Mouse (Mus musculus) C2C12 (cell line): Measurements from ENCODE around the gene Mical2.

ENCODE experiments used
- CEBPB ChIP-seq: IDR thresholded peaks from one replicate; pipeline ENCODE4 v1.6.1; 2011; ENCODE audit warnings: low read depth, mild to moderate bottlenecking, control low read depth, moderate library complexity
- CTCF ChIP-seq: IDR thresholded peaks from one replicate; pipeline ENCODE4 v1.5.1; 2011; ENCODE audit not compliant: control insufficient read depth, insufficient read depth, insufficient read length
- FOSL1 ChIP-seq: IDR thresholded peaks from one replicate; pipeline ENCODE4 v1.8.0; 2011; ENCODE audit warnings: mild to moderate bottlenecking, low read length; ENCODE audit not compliant: poor library complexity, insufficient read depth, severe bottlenecking
- MAX ChIP-seq: IDR thresholded peaks from one replicate; pipeline ENCODE4 v1.6.1; 2011; ENCODE audit warnings: mild to moderate bottlenecking, control low read depth
- MYOD1 ChIP-seq: IDR thresholded peaks from one replicate; pipeline ENCODE4 v1.6.1; 2011; ENCODE audit warnings: low read depth; ENCODE audit not compliant: control insufficient read depth, insufficient read length
- MYOG ChIP-seq: IDR thresholded peaks from one replicate; pipeline ENCODE4 v1.6.1; 2011; ENCODE audit not compliant: control insufficient read depth, insufficient read length; ENCODE audit errors: extremely low read depth
- USF1 ChIP-seq: IDR thresholded peaks from one replicate; pipeline ENCODE4 v1.6.1; 2011; ENCODE audit warnings: low read depth, mild to moderate bottlenecking, control low read depth, moderate library complexity

- TF ChIP-seq MYOG (no peak), CTCF (no peak), MAX (no peak), USF1 (no peak), MYOD1 (no peak), CEBPB (no peak), FOSL1 (no peak)
These were observed 162.2 kb downstream of the Mical2 start for GRCm38 (mm10) chr7:112387876-112388275.
